Mouse (Mus musculus) embryonic stem cell, embryonic (primary cell): Measurements from ENCODE around the gene Afg3l1.
"Not testable (repeated sequence)": the region's sequence is repeated elsewhere in the genome, so short reads cannot be mapped to it uniquely, and the experiment has no call there.

Experiments used
- CTCF ChIA-PET, 4 experiments: fragments of 300-600 bp in 2 of 4; fragments of 350-600 bp in 2 of 4; sonication (Branson Sonifier 250); formaldehyde crosslinking; loops; one replicate each; lab custom pipeline; 2022; ENCODE audit warnings: inconsistent platforms in 2 of 4; lab: Charles Lee
- POLR2A ChIA-PET, 4 experiments: fragments of 300-600 bp in 2 of 4; fragments of 350-600 bp in 2 of 4; sonication (Branson Sonifier 250); formaldehyde crosslinking; loops; one replicate each; lab custom pipeline; 2022; ENCODE audit warnings: antibody characterized with exemption in 4 of 4, inconsistent platforms in 1 of 4; lab: Charles Lee

The Afg3l1 gene

GRCm38 (mm10) chr8:123527720-123528489, 50.2 kb downstream of the Afg3l1 start:
- ChIA-PET CTCF (interaction anchor here in 2 of 4 experiments (0.6 to 1.1 kb wide), 3 partner anchors 101 to 274 kb away, joined by 3 to 6 read pairs (median 4); partner anchors contain the start of genes Vps9d1 (in 1 of the 2) and Zfp276 (in 1 of the 2)), POLR2A (interaction anchor here in 1 of 4 experiments (1.9 kb wide), 1 partner anchor 10 kb away, joined by 9 read pairs; the partner anchor contains the start of gene Gas8)

- ChIA-PET CTCF (interaction anchor here in 1 of 4 experiments (0.6 kb wide), 1 partner anchor 121 kb away, joined by 4 read pairs; no protein-coding TSS in a partner anchor), POLR2A (interaction anchor here in 1 of 4 experiments (1.0 to 1.1 kb wide), 2 partner anchors 9 to 18 kb away, joined by 3 read pairs; partner anchors contain the start of gene Gas8)
These were observed 58.7 kb downstream of the Afg3l1 start for GRCm38 (mm10) chr8:123536242-123536989.

GRCm38 (mm10) chr8:123536990-123537380, 59.3 kb downstream of the Afg3l1 start:
- CTCF ChIA-PET: interaction anchor here in 1 of 4 experiments (0.6 kb wide), 1 partner anchor 122 kb away, joined by 4 read pairs; no protein-coding TSS in a partner anchor
- POLR2A ChIA-PET: interaction anchor here in 1 of 4 experiments (1.0 kb wide), 1 partner anchor 10 kb away, joined by 3 read pairs; no protein-coding TSS in a partner anchor

- CTCF ChIA-PET: not testable (repeated sequence)
- POLR2A ChIA-PET: interaction anchor here in 1 of 4 experiments (1.0 kb wide), 1 partner anchor 11 kb away, joined by 3 read pairs; no protein-coding TSS in a partner anchor
These were observed 59.9 kb downstream of the Afg3l1 start for GRCm38 (mm10) chr8:123537641-123538040.
